Mouse (Mus musculus): ENCODE data around the gene Sctr.

Gene Sctr

GRCm38 (mm10) chr1:120027693-120028092 is 21.0 kb downstream of the Sctr start:
- CTCF ChIA-PET, result no interaction called here

GRCm38 (mm10) chr1:120030474-120030873 is 23.8 kb downstream of the Sctr start:
- CTCF ChIA-PET, result no interaction called here

DNA sequence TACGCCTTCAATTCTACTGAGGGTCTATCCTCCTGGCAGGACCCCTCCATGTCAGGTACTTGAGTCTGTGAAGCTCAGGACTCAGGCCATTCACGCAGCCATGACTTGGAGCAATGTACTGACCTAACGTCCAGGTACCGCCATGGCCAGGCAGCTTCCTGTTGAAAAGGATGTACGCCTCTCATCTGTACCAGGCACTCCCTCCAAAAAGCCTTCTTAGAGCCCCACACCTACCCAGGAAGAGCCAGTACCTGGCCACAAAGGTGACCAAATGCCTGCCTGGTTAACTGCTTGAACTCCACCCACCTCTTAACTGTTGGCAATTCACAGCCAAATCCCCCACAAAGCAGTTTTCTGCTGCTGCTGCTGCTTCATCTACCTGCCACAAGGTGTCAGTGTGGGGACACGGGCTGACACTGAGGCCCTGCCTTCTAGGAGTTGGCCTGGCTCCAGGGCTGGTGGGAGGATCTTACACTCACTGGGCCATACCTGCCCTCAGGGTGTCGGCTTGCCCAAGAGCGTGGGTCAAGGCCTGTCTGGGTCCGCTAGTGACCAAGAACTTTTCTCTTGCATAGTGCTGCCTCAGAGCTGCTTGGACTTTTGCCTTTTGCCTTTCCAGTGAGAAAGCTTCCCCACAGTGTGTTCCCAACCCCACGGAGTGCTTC is 26.2 kb downstream of the Sctr start:
- CTCF ChIA-PET, result no interaction called here

DNA sequence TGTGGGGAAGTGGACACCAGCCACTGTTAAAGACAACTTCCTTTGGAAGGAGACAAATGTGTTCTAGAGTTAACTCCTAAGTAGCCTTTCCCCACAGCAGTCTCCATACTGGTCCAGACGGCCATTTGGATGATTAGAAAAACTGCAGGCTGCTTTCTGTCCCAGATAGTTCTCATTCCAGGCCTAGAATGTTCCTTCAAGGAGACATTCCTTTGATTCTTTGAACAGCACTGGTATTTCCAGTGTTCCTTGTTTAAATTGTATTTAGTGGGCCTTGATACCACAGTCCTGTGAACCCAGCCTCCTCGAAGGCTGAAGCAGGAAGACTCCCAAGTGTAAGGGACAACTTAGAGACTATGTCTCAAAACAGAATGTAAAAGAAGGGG is 26.8 kb downstream of the Sctr start:
- CTCF ChIA-PET, result no interaction called here

DNA sequence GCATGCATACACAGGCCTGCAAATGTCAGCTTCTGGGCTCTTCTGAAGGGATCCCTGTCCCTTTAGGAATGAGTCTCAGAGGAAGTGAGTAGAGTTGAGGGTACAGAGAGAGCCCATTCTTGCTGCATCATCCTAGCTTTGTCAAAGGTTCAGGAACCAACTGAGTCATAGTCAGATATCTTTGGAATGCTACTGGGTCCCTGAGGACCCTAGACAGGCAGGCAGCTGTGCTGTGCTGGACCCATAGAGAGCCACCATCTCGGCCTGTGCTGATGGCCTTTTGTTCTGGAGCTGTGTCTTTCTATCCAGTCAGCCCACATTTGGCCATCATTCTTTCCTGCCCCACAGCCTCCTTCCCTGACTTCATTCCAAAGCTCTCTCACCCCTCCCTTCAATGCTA is 28.1 kb downstream of the Sctr start:
- CTCF ChIA-PET, result interaction anchor here (0.7 kb wide), 1 partner anchor 56 kb away, joined by 8 read pairs; no protein-coding TSS in a partner anchor

DNA sequence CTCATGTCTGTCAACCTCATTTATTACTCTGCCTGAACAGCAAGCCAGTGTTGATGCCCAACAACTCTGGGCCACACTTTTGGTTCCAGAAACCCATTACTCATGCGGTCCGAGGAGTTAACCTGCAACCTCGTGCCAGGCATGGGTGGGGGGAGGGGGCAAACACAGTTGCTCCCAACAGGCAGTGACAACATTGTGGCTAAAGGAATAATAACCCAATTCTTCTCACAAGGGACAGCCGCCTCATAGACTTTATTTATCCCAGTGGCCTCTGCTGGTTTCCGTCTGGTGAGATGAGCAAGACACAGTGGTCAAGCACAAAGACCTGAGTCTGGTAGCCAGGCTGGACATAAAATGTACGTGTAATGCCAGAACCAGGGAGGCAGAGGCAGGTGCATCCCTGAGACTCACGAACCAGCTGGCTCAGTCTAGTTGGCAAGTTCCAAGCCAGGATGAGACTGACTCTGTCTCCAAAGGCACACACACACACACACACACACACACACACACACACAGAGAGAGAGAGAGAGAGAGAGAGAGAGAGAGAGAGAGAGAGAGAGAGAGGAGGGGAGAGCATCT is 28.9 kb downstream of the Sctr start:
- CTCF ChIA-PET, result interaction anchor here (0.7 kb wide), 1 partner anchor 55 kb away, joined by 8 read pairs; no protein-coding TSS in a partner anchor

DNA sequence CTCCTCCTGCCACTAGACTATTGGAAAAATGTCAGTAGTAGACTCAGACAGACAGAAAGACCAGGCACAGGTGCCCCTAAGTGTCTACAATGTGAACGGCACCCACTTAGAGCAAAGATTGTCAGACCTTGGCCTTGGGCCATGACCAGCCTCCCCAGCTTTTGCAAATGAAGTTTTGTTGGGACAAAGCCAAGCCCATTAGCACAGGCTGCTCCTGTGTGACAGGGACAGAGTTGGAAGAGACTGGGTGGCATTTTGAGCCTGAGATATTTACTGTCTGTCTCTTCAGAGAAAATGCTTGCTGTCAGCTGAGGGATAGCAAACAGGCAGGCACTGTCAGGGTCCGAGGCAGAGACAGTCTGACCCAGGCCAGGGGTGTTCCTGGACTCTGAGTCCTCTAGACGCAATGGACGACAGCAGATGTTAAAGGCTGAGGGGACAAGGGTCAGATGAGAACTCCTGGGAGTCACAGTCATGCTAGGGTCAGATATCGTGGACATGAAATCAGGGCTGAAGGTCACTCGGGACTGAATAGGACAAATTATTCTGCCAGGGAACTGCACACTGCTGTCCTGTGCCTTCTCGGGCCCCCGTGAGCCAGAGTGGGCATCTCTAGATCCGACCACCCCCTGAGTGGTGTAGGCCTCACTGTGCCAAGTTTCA is 30.5 kb downstream of the Sctr start:
- CTCF ChIA-PET, result no interaction called here

- CTCF ChIA-PET, result no interaction called here
Observed at GRCm38 (mm10) chr1:120038594-120038993, 31.9 kb downstream of the Sctr start.

DNA sequence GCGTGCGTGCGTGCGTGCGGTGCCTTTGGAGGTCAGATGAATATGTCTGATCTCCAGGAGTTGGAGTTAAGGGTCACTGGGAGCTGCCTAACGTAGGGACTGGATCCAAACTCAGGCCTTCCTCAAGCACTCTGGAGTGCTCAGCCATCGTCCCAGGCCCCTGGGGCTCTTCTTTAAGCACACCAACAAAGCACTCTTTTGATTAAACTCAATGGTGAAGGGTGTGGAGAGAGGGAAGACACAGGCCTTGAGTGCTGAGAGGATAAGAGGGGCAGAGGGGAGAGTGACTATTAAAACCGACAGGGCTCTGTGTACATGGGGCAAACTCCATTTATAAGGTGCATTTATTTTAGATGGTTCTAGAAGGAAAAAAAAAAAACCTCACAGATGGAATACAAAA is 35.7 kb downstream of the Sctr start:
- CTCF ChIA-PET, result no interaction called here

DNA sequence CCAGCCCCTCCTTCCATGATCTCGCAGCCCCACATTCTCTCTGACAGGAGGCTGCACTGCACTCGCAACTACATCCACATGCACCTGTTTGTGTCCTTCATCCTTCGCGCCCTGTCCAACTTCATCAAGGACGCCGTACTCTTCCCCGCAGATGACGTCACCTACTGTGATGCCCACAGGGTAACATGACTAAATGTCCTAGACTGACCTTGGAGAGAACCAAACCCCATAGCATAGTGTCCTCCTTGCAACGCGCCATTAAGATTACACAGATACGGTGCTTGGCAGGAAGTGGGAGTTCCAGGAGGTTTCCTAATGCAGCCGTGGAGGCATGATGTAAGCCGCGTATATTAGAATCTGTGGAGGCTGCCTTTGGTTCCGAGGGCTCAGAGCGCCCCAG is 37.9 kb downstream of the Sctr start:
- CTCF ChIA-PET, result no interaction called here

DNA sequence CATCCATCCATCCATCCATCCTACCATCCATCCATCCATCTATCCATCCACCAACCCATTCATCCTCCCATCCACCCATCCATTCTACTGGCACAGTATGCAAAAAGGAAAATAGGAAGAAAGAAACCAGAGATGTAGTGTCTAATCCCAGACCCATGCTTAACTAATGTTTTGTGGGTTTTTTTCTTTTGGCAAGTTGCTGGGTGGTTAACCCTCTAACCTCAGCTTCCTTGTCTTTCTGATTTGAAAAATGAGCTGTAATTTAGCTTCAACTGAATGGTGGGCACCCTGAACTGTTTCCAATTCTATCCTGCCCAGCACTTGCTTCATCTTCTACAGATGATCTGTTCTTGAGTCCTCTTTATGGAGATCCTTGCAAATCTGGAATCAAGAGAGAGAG is 40.6 kb downstream of the Sctr start:
- CTCF ChIA-PET, result no interaction called here

GRCm38 (mm10) chr1:120051070-120051469 is 44.4 kb downstream of the Sctr start:
- CTCF ChIA-PET, result no interaction called here

GRCm38 (mm10) chr1:120054997-120055396 is 48.3 kb downstream of the Sctr start:
- CTCF ChIA-PET, result no interaction called here

DNA sequence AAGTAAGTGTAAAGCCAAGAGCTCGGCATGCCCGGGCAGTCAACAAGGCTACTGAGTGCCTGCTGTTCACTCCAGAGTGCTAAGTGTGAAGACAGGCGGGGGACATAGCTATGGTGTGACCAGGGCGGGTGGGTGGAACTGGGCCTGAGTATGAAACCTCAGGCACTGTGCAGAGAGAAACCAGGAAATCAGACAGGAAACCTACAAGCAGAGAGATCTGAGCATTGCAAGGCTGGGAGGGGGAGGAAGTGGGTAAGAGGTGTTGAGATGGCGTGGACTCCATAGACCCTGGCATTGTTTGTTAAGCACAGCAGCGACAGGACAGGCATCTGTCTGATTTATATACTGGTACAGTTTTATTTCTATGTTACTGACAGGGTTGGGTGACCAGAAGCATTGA is 48.8 kb downstream of the Sctr start:
- CTCF ChIA-PET, result no interaction called here

GRCm38 (mm10) chr1:120056236-120056635 is 49.5 kb downstream of the Sctr start:
- CTCF ChIA-PET, result no interaction called here

DNA sequence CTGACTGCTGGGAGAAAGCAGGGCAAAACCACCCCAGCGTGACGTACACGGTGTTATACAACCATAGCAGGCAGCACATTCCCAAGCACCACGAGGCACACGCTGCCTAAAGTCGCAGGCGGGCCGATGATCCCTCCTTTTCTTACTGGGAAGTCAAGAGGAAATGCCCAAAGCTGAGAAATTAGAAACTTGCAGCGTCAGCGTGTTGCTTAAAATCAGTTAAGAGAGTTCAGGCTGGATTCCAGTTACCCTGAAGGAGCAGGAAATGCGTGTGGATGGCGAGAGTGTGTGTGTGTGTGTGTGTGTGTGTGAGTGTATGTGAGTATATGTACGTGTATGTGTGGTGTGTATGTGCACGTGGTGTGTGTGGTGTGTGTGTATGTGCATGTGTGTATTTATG is 50.4 kb downstream of the Sctr start:
- CTCF ChIA-PET, result no interaction called here

GRCm38 (mm10) chr1:120057674-120058430 is 51.2 kb downstream of the Sctr start:
- CTCF ChIA-PET, result interaction anchor here (0.7 kb wide), 1 partner anchor 417 kb away, joined by 4 read pairs; no protein-coding TSS in a partner anchor

- CTCF ChIA-PET, result no interaction called here
Observed at GRCm38 (mm10) chr1:120060687-120061086, 54.0 kb downstream of the Sctr start.

DNA sequence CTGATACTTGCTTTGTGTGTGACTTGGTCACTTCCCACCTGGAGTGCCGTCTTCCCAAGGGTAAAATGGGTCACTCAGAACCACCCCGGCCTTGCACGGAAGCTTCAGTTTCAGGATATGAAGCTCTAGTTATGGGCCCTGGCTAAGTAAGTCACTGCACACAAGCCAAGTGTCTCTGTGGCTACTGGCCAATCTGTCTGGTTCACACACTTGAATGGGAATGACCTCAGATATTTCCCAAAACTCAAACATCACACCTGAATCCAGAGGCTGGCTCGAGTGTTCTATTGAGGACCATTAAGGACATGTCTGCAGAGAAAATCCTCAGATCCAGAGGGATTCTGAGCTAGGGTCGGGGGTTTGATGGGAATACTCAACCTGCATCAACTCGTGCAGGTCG is 55.5 kb downstream of the Sctr start:
- CTCF ChIA-PET, result no interaction called here

GRCm38 (mm10) chr1:120064036-120064682 is 57.5 kb downstream of the Sctr start:
- CTCF ChIA-PET, result no interaction called here

DNA sequence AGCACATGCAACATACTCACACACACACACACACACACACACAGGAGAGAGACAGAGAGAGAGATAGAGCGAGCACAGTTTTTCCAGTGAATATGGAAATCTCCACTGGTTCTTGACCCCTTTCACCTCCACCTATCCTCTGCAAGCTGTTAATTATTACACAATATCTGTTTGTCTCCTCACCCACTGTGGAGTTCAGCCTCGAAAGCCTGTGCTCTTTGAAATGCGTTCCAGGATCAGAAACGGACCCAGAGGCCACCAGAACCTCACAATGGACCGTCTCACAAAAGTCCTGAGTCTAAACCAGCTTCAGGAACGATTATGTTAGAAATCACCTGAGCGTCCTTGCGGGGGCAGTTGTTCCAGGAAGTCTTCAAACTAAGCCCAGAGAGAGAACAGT is 59.5 kb downstream of the Sctr start:
- CTCF ChIA-PET, result no interaction called here

- CTCF ChIA-PET, result no interaction called here
Observed at GRCm38 (mm10) chr1:120066625-120067024, 59.9 kb downstream of the Sctr start.

Measured in spleen, embryonic (tissue).